Mouse (Mus musculus) kidney, embryonic 16.5 days (tissue): ENCODE measurements at regions not wholly inside any gene's neighbourhood (a gene's known extent, or its start where the extent isn't known, plus 50 kb on each side); places are given as distances from the start of the nearest gene placed in this dataset.

Experiments used
- ATAC-seq: fragments of 200-750 bp; cut with Nextera tagmentation; 2 replicates; pipeline ENCODE4 v1.8.0; 2017; ENCODE audit warnings: moderate TSS enrichment; ENCODE audit not compliant: low FRiP score, low TSS enrichment
- H3K27ac ChIP-seq: fragments of 300-500 bp; sonication (generic); 2 replicates; pipeline ENCODE4 v1.5.1; 2014; ENCODE audit warnings: low read length
- H3K27me3 ChIP-seq: fragments of 300-500 bp; sonication (generic); 2 replicates; pipeline ENCODE4 v1.6.1; 2014; ENCODE audit warnings: low read length, control low read depth, mixed read lengths; ENCODE audit not compliant: insufficient read depth
- H3K36me3 ChIP-seq: fragments of 300-500 bp; sonication (generic); 2 replicates; pipeline ENCODE4 v1.6.1; 2014; ENCODE audit warnings: low read length, control low read depth, mixed read lengths; ENCODE audit not compliant: insufficient read depth
- H3K4me1 ChIP-seq: fragments of 300-500 bp; sonication (generic); 2 replicates; pipeline ENCODE4 v1.6.1; 2014; ENCODE audit warnings: low read length, control low read depth, mixed read lengths; ENCODE audit not compliant: insufficient read depth
- H3K4me2 ChIP-seq: fragments of 300-500 bp; sonication (generic); replicated peaks from 2 replicates; pipeline ENCODE4 v1.6.1; 2014; ENCODE audit warnings: low read depth, low read length
- H3K4me3 ChIP-seq: fragments of 300-500 bp; sonication (generic); 2 replicates; pipeline ENCODE4 v1.5.1; 2014; ENCODE audit warnings: mild to moderate bottlenecking, low read length
- H3K9ac ChIP-seq: fragments of 300-500 bp; sonication (generic); replicated peaks from 2 replicates; pipeline ENCODE4 v1.6.1; 2014; ENCODE audit warnings: low read length
- H3K9me3 ChIP-seq: fragments of 300-500 bp; sonication (generic); 2 replicates; pipeline ENCODE4 v1.6.1; 2016; ENCODE audit warnings: low read length, control low read depth
- WGBS: fragments of 180-500 bp; shearing (Covaris S2); extraction: QIAGEN DNeasy Blood & Tissue Kit; methylation state at CpG from one replicate; pipeline ENCODE4 v1.1.7; 2014; 5-methylcytosine and 5-hydroxymethylcytosine counted together

- Histone ChIP-seq H3K4me1 (no peaks in the 10 kb centered on the region), H3K4me2 (no peak overlapping the region), H3K27me3 (no peaks in the 10 kb centered on the region), H3K9ac (no peak overlapping the region), H3K36me3 (no peaks in the 10 kb centered on the region), H3K4me3 (no peak overlapping the region), H3K9me3 (no peaks in the 10 kb centered on the region), H3K27ac (no peak overlapping the region)
- 63% methylated on average over 4 of the region's 4 CpGs for WGBS
- ATAC-seq = no peak
These were observed 74.8 kb upstream of the Tle3 start for GRCm38 (mm10) chr9:61297385-61297784.

- Histone ChIP-seq H3K4me3 (no peak overlapping the region), H3K36me3 (no peaks in the 10 kb centered on the region), H3K27ac (no peak overlapping the region), H3K4me2 (no peak overlapping the region), H3K9me3 (no peaks in the 10 kb centered on the region), H3K27me3 (no peaks in the 10 kb centered on the region), H3K4me1 (peaks cover 3% of the 10 kb centered on the region; the same call in 1 of the 2 replicates), H3K9ac (no peak overlapping the region)
- ATAC-seq = 0 out of 2 replicates have a peak, but pooled peaks have one; percentile 41
- 61% methylated on average over 8 of the region's 8 CpGs for WGBS
These were observed 72.1 kb upstream of the Tle3 start for GRCm38 (mm10) chr9:61299873-61300560.

GRCm38 (mm10) chr9:61301070-61301469 lies 71.1 kb upstream of the Tle3 start:
- 77% methylated on average over 8 of the region's 8 CpGs for WGBS
- no peak overlapping the region for H3K27ac ChIP-seq
- H3K4me1 ChIP-seq = peaks cover 3% of the 10 kb centered on the region; the same call in 1 of the 2 replicates
- no peak overlapping the region for H3K4me3 ChIP-seq
- no peak for ATAC-seq
- H3K36me3 ChIP-seq = no peaks in the 10 kb centered on the region
- H3K9me3 ChIP-seq = no peaks in the 10 kb centered on the region
- H3K9ac ChIP-seq = no peak overlapping the region; the same call in 1 of the 2 replicates
- H3K27me3 ChIP-seq = no peaks in the 10 kb centered on the region
- no peak overlapping the region for H3K4me2 ChIP-seq

- peaks cover 7% of the 10 kb centered on the region; the same call in 1 of the 2 replicates for H3K4me1 ChIP-seq
- no peak overlapping the region for H3K4me2 ChIP-seq
- H3K36me3 ChIP-seq = no peaks in the 10 kb centered on the region
- no peak for ATAC-seq
- no peaks in the 10 kb centered on the region for H3K9me3 ChIP-seq
- no peaks in the 10 kb centered on the region for H3K27me3 ChIP-seq
- H3K4me3 ChIP-seq = no peak overlapping the region
- 14% methylated on average over 5 of the region's 5 CpGs for WGBS
- H3K9ac ChIP-seq = no peak overlapping the region
- no peak overlapping the region for H3K27ac ChIP-seq
These were observed 69.4 kb upstream of the Tle3 start for GRCm38 (mm10) chr9:61302724-61303123.

- no peak overlapping the region for H3K27ac ChIP-seq
- no peaks in the 10 kb centered on the region for H3K9me3 ChIP-seq
- H3K4me3 ChIP-seq = no peak overlapping the region
- WGBS = 53% methylated on average over 9 of the region's 9 CpGs
- H3K4me1 ChIP-seq = peaks cover 23% of the 10 kb centered on the region
- peak; percentile 88 for ATAC-seq
- no peak overlapping the region for H3K4me2 ChIP-seq
- H3K9ac ChIP-seq = no peak overlapping the region
- no peaks in the 10 kb centered on the region for H3K27me3 ChIP-seq
- H3K36me3 ChIP-seq = no peaks in the 10 kb centered on the region
These were observed 65.9 kb upstream of the Tle3 start for GRCm38 (mm10) chr9:61306306-61306705.

GRCm38 (mm10) chr9:61309096-61309495 lies 63.1 kb upstream of the Tle3 start:
- Histone ChIP-seq H3K9ac (no peak overlapping the region), H3K27me3 (peaks cover 7% of the 10 kb centered on the region; the same call in 1 of the 2 replicates), H3K4me2 (no peak overlapping the region), H3K9me3 (no peaks in the 10 kb centered on the region), H3K4me3 (no peak overlapping the region), H3K36me3 (no peaks in the 10 kb centered on the region), H3K4me1 (peaks cover 34% of the 10 kb centered on the region), H3K27ac (no peak overlapping the region)
- WGBS = 27% methylated on average over 3 of the region's 3 CpGs
- ATAC-seq = no peak

- Histone ChIP-seq H3K27me3 (peaks cover 10% of the 10 kb centered on the region; the same call in 1 of the 2 replicates), H3K4me1 (peaks cover 42% of the 10 kb centered on the region), H3K4me3 (no peak overlapping the region), H3K9me3 (no peaks in the 10 kb centered on the region), H3K4me2 (no peak overlapping the region), H3K9ac (no peak overlapping the region), H3K27ac (no peak overlapping the region), H3K36me3 (no peaks in the 10 kb centered on the region)
- WGBS = 90% methylated on average over 8 of the region's 8 CpGs
- ATAC-seq = no peak
These were observed 62.2 kb upstream of the Tle3 start for GRCm38 (mm10) chr9:61309768-61310493.

- no peak overlapping the region for H3K4me2 ChIP-seq
- H3K9me3 ChIP-seq = no peaks in the 10 kb centered on the region
- no peak overlapping the region for H3K4me3 ChIP-seq
- no peak for ATAC-seq
- WGBS = 70% methylated on average over 5 of the region's 5 CpGs
- peaks cover 10% of the 10 kb centered on the region; the same call in 1 of the 2 replicates for H3K27me3 ChIP-seq
- no peaks in the 10 kb centered on the region for H3K36me3 ChIP-seq
- no peak overlapping the region for H3K27ac ChIP-seq
- H3K9ac ChIP-seq = no peak overlapping the region
- H3K4me1 ChIP-seq = peaks cover 49% of the 10 kb centered on the region
These were observed 61.6 kb upstream of the Tle3 start for GRCm38 (mm10) chr9:61310574-61310973.

- WGBS = 44% methylated on average over 5 of the region's 5 CpGs
- H3K9ac ChIP-seq = 0 out of 2 replicates have a peak overlapping the region, but pooled peaks have one; percentile 23
- peaks cover 10% of the 10 kb centered on the region; the same call in 1 of the 2 replicates for H3K27me3 ChIP-seq
These were observed 60.6 kb upstream of the Tle3 start for GRCm38 (mm10) chr9:61311604-61312003.

More at GRCm38 (mm10) chr9:61311604-61312003, 60.6 kb upstream of the Tle3 start:
- ATAC-seq = no peak
- Histone ChIP-seq H3K4me3 (no peak overlapping the region), H3K9me3 (no peaks in the 10 kb centered on the region), H3K36me3 (no peaks in the 10 kb centered on the region), H3K4me2 (no peak overlapping the region), H3K27ac (no peak overlapping the region), H3K4me1 (peaks cover 59% of the 10 kb centered on the region)
